Mouse (Mus musculus) stomach, embryonic 16.5 days (tissue): Measurements from ENCODE around the gene Tsfm. TPM values are rescaled to one million over a fixed set of nuclear protein-coding genes. Genes with fewer than 3 reads are reported as not detected.

ENCODE experiments used
- ATAC-seq: fragments of 200-750 bp; cut with Nextera tagmentation; 2 replicates; pipeline ENCODE4 v1.8.0; 2017; ENCODE audit warnings: moderate number of reproducible peaks, moderate TSS enrichment; ENCODE audit not compliant: insufficient read depth, low FRiP score
- H3K27ac ChIP-seq: fragments of 300-500 bp; sonication (generic); 2 replicates; pipeline ENCODE4 v1.5.1; 2014; ENCODE audit warnings: low read length
- H3K27me3 ChIP-seq: fragments of 300-500 bp; sonication (generic); 2 replicates; pipeline ENCODE4 v1.6.1; 2014; ENCODE audit warnings: low read length, control low read depth, mixed read lengths; ENCODE audit not compliant: control insufficient read depth, insufficient read depth
- H3K36me3 ChIP-seq: fragments of 300-500 bp; sonication (generic); 2 replicates; pipeline ENCODE4 v1.6.1; 2014; ENCODE audit warnings: low read length; ENCODE audit not compliant: control insufficient read depth, insufficient read depth
- H3K4me1 ChIP-seq: fragments of 300-500 bp; sonication (generic); 2 replicates; pipeline ENCODE4 v1.6.1; 2014; ENCODE audit warnings: low read length, control low read depth, mixed read lengths; ENCODE audit not compliant: control insufficient read depth, insufficient read depth
- H3K4me2 ChIP-seq: fragments of 300-500 bp; sonication (generic); 2 replicates; pipeline ENCODE4 v1.6.1; 2014; ENCODE audit warnings: low read depth, low read length, mixed read lengths
- H3K4me3 ChIP-seq: fragments of 300-500 bp; sonication (generic); replicated peaks from 2 replicates; pipeline ENCODE4 v1.5.1; 2014; ENCODE audit warnings: mild to moderate bottlenecking, low read length
- H3K9ac ChIP-seq: fragments of 300-500 bp; sonication (generic); 2 replicates; pipeline ENCODE4 v1.6.1; 2014; ENCODE audit warnings: low read length
- H3K9me3 ChIP-seq: fragments of 300-500 bp; sonication (generic); replicated peaks from 2 replicates; pipeline ENCODE4 v1.6.1; 2016; ENCODE audit warnings: low read length, control low read depth; ENCODE audit not compliant: control insufficient read depth
- WGBS: fragments of 180-500 bp; shearing (Covaris S2); extraction: QIAGEN DNeasy Blood & Tissue Kit; methylation state at CpG from one replicate; pipeline ENCODE4 v1.1.7; 2014; 5-methylcytosine and 5-hydroxymethylcytosine counted together
- polyA plus RNA-seq: library from polyadenylated mRNA; unstranded; fragments of >200 nt; fragmentation: Nextera tagmentation; extraction: Ambion mirVana; gene quantifications from 2 replicates; pipeline ENCODE4 v1.2.1, GENCODE M21; 2015

The Tsfm gene
- polyA plus RNA-seq, 1 experiment from 2014 or later, result 80.4 TPM

GRCm38 (mm10) chr10:127036273-127036672 lies 5.6 kb upstream of the Tsfm start:
- no peak overlapping the region for H3K4me3 ChIP-seq
- no peak overlapping the region for H3K4me2 ChIP-seq
- H3K9me3 ChIP-seq, result no peaks in the 10 kb centered on the region
- WGBS, result 82% methylated on average over 12 of the region's 12 CpGs
- H3K4me1 ChIP-seq, result no peaks in the 10 kb centered on the region
- H3K27me3 ChIP-seq, result no peaks in the 10 kb centered on the region
- ATAC-seq, result no peak
- H3K27ac ChIP-seq, result no peak overlapping the region
- no peak overlapping the region for H3K9ac ChIP-seq
- H3K36me3 ChIP-seq, result no peaks in the 10 kb centered on the region

GRCm38 (mm10) chr10:127033301-127033741 lies 2.7 kb upstream of the Tsfm start:
- no peaks in the 10 kb centered on the region for H3K27me3 ChIP-seq
- WGBS, result 71% methylated on average over 8 of the region's 8 CpGs
- no peak overlapping the region for H3K4me3 ChIP-seq
- no peaks in the 10 kb centered on the region for H3K9me3 ChIP-seq
- no peak overlapping the region for H3K4me2 ChIP-seq
- no peak for ATAC-seq
- no peaks in the 10 kb centered on the region for H3K4me1 ChIP-seq
- no peak overlapping the region for H3K27ac ChIP-seq
- 0 out of 2 replicates have a peak, but pooled peaks cover 2% of the 10 kb centered on the region for H3K36me3 ChIP-seq
- no peak overlapping the region for H3K9ac ChIP-seq

GRCm38 (mm10) chr10:127018422-127018821 lies 12.2 kb downstream of the Tsfm start:
- Histone ChIP-seq H3K27ac (no peak overlapping the region), H3K36me3 (no peaks in the 10 kb centered on the region), H3K4me1 (no peaks in the 10 kb centered on the region), H3K4me3 (no peak overlapping the region), H3K9me3 (no peaks in the 10 kb centered on the region), H3K9ac (no peak overlapping the region), H3K27me3 (no peaks in the 10 kb centered on the region), H3K4me2 (no peak overlapping the region)
- no peak for ATAC-seq
- 76% methylated on average over 16 of the region's 16 CpGs for WGBS

GRCm38 (mm10) chr10:127017071-127017470 lies 13.6 kb downstream of the Tsfm start:
- no peaks in the 10 kb centered on the region for H3K9me3 ChIP-seq
- 12% methylated on average over 2 of the region's 2 CpGs for WGBS
- no peak overlapping the region for H3K4me3 ChIP-seq
- no peaks in the 10 kb centered on the region for H3K27me3 ChIP-seq
- H3K27ac ChIP-seq, result no peak overlapping the region
- no peaks in the 10 kb centered on the region for H3K36me3 ChIP-seq
- ATAC-seq, result no peak
- H3K4me2 ChIP-seq, result no peak overlapping the region
- H3K9ac ChIP-seq, result no peak overlapping the region
- no peaks in the 10 kb centered on the region for H3K4me1 ChIP-seq

GRCm38 (mm10) chr10:127016488-127016887 lies 14.2 kb downstream of the Tsfm start:
- H3K27me3 ChIP-seq, result no peaks in the 10 kb centered on the region
- no peak for ATAC-seq
- H3K4me3 ChIP-seq, result no peak overlapping the region
- no peaks in the 10 kb centered on the region for H3K9me3 ChIP-seq
- H3K36me3 ChIP-seq, result no peaks in the 10 kb centered on the region
- no peak overlapping the region for H3K4me2 ChIP-seq
- no peak overlapping the region for H3K9ac ChIP-seq
- no peak overlapping the region for H3K27ac ChIP-seq
- WGBS, result 51% methylated on average over 5 of the region's 5 CpGs
- H3K4me1 ChIP-seq, result no peaks in the 10 kb centered on the region

- Histone ChIP-seq H3K4me2 (no peak overlapping the region), H3K9me3 (no peaks in the 10 kb centered on the region), H3K27ac (no peak overlapping the region), H3K27me3 (no peaks in the 10 kb centered on the region), H3K4me1 (no peaks in the 10 kb centered on the region), H3K4me3 (no peak overlapping the region), H3K36me3 (peaks cover under 1% of the 10 kb centered on the region; the same call in 1 of the 2 replicates), H3K9ac (no peak overlapping the region)
- WGBS, result 78% methylated on average over 7 of the region's 7 CpGs
- ATAC-seq, result no peak
Observed at GRCm38 (mm10) chr10:127003806-127004205, 26.8 kb downstream of the Tsfm start.

GRCm38 (mm10) chr10:127003334-127003733 lies 27.3 kb downstream of the Tsfm start:
- no peaks in the 10 kb centered on the region for H3K9me3 ChIP-seq
- no peaks in the 10 kb centered on the region for H3K4me1 ChIP-seq
- H3K36me3 ChIP-seq, result peaks cover 5% of the 10 kb centered on the region; the same call in 1 of the 2 replicates
- 82% methylated on average over 8 of the region's 8 CpGs for WGBS
- H3K27me3 ChIP-seq, result no peaks in the 10 kb centered on the region
- no peak overlapping the region for H3K9ac ChIP-seq
- no peak for ATAC-seq
- no peak overlapping the region for H3K4me2 ChIP-seq
- H3K4me3 ChIP-seq, result no peak overlapping the region
- no peak overlapping the region for H3K27ac ChIP-seq

GRCm38 (mm10) chr10:127002765-127003164 lies 27.9 kb downstream of the Tsfm start:
- H3K27me3 ChIP-seq, result no peaks in the 10 kb centered on the region
- WGBS, result 81% methylated on average over 5 of the region's 5 CpGs
- no peak overlapping the region for H3K27ac ChIP-seq
- no peaks in the 10 kb centered on the region for H3K4me1 ChIP-seq
- no peak overlapping the region for H3K9ac ChIP-seq
- no peaks in the 10 kb centered on the region for H3K9me3 ChIP-seq
- H3K36me3 ChIP-seq, result peaks cover 11% of the 10 kb centered on the region; the same call in 1 of the 2 replicates
- H3K4me2 ChIP-seq, result no peak overlapping the region
- ATAC-seq, result no peak
- no peak overlapping the region for H3K4me3 ChIP-seq

- H3K27me3 ChIP-seq, result no peaks in the 10 kb centered on the region
- 71% methylated on average over 1 of the region's 1 CpGs for WGBS
- no peaks in the 10 kb centered on the region for H3K9me3 ChIP-seq
- no peak overlapping the region for H3K27ac ChIP-seq
- no peak overlapping the region for H3K4me2 ChIP-seq
- H3K4me3 ChIP-seq, result no peak overlapping the region
- peaks cover 6% of the 10 kb centered on the region; the same call in 1 of the 2 replicates for H3K4me1 ChIP-seq
- H3K9ac ChIP-seq, result no peak overlapping the region
- peaks cover 17% of the 10 kb centered on the region; the same call in 1 of the 2 replicates for H3K36me3 ChIP-seq
- no peak for ATAC-seq
Observed at GRCm38 (mm10) chr10:127002056-127002455, 28.6 kb downstream of the Tsfm start.
